Mouse (Mus musculus): ENCODE results near the gene Pcgf3.

DNA sequence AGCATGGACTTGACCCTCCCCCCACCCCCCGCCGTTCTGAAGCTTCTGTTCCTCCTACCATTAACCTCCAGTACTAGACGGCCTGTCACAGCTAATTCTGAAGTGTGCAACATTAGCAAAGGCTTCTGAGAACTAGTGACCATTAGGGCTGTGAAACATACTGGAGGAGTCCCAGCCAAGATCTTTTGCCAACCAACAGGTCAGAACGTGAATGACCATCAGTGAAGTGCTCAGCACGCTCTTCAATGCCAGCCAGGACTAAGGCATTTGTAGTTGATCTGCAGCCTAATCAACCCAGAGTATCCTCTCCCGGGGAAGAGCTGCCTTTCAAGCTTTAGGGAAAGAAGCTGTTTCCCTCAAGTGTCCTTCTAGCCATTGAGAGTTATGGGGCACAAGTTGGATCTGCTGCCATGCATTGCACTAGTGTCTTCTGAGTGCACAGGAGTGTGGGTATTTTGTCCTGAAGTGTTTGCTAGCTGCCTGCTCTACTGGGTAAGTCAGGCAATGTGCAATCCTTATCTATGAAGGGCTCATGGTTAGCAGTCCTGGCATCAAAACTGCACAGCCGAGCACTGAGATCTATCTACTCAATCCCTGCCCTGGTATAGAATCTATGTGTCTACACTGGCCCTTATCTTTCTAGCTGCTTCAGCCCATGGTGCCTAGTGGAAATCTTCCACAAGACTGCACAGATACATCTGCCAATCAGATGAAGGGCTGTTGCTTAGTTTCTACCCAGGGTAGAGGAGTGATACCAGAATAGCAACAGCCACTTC is 82.7 kb downstream of the Pcgf3 start:
- no peak for TF ChIP-seq CTCF (IDR thresholded peaks at IDR 0.05; ENCODE audit: low read depth)
- no peak for TF ChIP-seq EP300 (optimal IDR thresholded peaks at IDR 0.05)
